In the genomic region with DNA sequence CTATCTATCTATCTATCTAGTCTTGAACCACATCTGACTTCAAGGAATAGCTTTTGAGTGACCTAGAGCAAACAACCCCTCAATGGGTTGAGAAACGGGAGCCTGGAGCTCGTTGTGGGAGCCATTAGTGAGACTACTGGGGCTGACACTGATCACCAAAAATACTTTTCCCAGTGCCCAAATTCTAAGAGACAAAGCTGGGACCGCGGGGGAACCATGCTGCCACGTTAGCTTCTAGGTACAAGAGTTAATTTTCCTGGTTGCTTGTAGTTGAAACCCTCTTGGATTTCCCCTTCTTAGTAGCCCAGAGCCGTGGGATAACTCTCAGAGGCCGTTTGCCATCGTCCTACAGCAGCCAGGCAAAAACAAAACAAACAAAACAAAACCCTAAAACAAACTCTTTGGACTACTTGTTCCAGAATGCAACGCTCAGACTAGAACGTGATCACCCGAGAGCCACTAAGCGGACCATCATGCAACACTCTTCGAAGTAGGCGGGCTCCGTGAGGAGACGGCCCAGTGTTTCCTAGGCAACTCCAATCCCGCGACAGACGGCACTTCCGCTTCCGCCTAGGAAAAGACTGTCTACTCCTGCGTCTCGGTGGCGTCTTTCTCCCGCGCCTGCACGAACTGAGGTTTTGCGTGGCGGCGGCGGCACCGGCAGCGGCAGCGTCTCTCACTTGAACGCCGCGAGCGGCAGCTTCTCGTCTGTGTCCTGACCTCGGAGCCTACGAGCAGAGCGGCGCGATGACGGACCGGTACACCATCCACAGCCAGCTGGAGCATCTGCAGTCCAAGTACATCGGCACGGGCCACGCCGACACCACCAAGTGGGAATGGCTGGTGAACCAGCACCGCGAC, we compare ENCODE assay signal across 8 mouse cellular contexts. TPM values are rescaled to one million over a fixed set of nuclear protein-coding genes. Genes with fewer than 3 reads are reported as not detected.
DNase-seq lines count a peak whose midpoint lies in the region; ATAC-seq and TF ChIP-seq lines count a peak whose summit lies in the region.

No protein-coding gene starts in this region.

- in situ Hi-C loops in ES-E14 (cut with MboI; ENCODE audit: low sequenced_read_pairs in 2 of 2, unreplicated experiment in 2 of 2), result loop anchor here in 1 of 2 experiments (25.0 kb wide), 1 partner anchor 429 kb away; no protein-coding TSS in a partner anchor

- H3K4me3 ChIP-seq in ES-E14 (ENCODE audit: insufficient read depth in 1 of 2, low read depth in 1 of 2, low read length in 2 of 2, poor library complexity in 1 of 2, severe bottlenecking in 1 of 2), result peak overlapping the region; percentile 92 to 94
- peak overlapping the region; percentile 62 for H3K4me3 ChIP-seq in forebrain, embryonic 15.5 days
- peak overlapping the region; percentile 94 for H3K4me3 ChIP-seq in lung, adult 2 months (replicated peaks; ENCODE audit: extremely low read depth, low read depth, low read length)

- H3K9ac ChIP-seq in ES-E14 (ENCODE audit: insufficient read depth, low read depth, low read length, poor library complexity, severe bottlenecking), result peak overlapping the region; percentile 95
- peak overlapping the region; percentile 82 for H3K9ac ChIP-seq in forebrain, embryonic 15.5 days (replicated peaks)

- no peaks in the 10 kb centered on the region for H3K27me3 ChIP-seq in forebrain, embryonic 15.5 days

- peak; percentile 100 for ATAC-seq in forebrain, embryonic 15.5 days (replicated peaks)
- peak; percentile 100 for ATAC-seq in neutrophil, adult 5-6 weeks (ENCODE audit: extremely low read depth, insufficient number of reproducible peaks, low FRiP score, poor library complexity, severe bottlenecking)

- WGBS in forebrain, embryonic 15.5 days, result 4% methylated on average over 52 of the region's 52 CpGs
- WGBS in lung, adult 2 months, result 2% methylated on average over 52 of the region's 52 CpGs

- TF ChIP-seq POLR2A in lung, adult 2 months (IDR thresholded peaks at IDR 0.05; ENCODE audit: borderline replicate concordance, extremely low read depth, low read depth, low read length), result peak; percentile 80; the same call in 1 of the 2 replicates

- no peak for TF ChIP-seq CTCF in lung, adult 2 months (IDR thresholded peaks at IDR 0.05; ENCODE audit: insufficient read depth, low read length)

- no peak overlapping the region for H3K27ac ChIP-seq in ES-E14 (ENCODE audit: insufficient read depth, low read depth, low read length, poor library complexity, severe bottlenecking)
- peak overlapping the region; percentile 66 for H3K27ac ChIP-seq in forebrain, embryonic 15.5 days (replicated peaks)

- intact Hi-C loops in heart, postnatal 25 days (cut with DNase I), result loop anchor here (5.0 kb wide), 1 partner anchor 86 kb away; no protein-coding TSS in a partner anchor

- peaks cover 0 to 3% of the 10 kb centered on the region in 2 experiments; a peak in 1 of 4 replicates for H3K4me1 ChIP-seq in ES-E14 (ENCODE audit: control insufficient read depth in 2 of 2, insufficient read depth in 2 of 2, low read length in 2 of 2, poor library complexity in 1 of 2)
- peaks cover 22% of the 10 kb centered on the region for H3K4me1 ChIP-seq in forebrain, embryonic 15.5 days
- no peaks in the 10 kb centered on the region; the same call in 1 of the 2 replicates for H3K4me1 ChIP-seq in lung, adult 2 months (ENCODE audit: control insufficient read depth, insufficient read depth, low read length)

- H3K4me2 ChIP-seq in forebrain, embryonic 15.5 days (replicated peaks), result peak overlapping the region; percentile 86

- H3K9me3 ChIP-seq in ES-E14 (ENCODE audit: control insufficient read depth, insufficient read depth, low read depth, low read length), result no peaks in the 10 kb centered on the region
- no peaks in the 10 kb centered on the region for H3K9me3 ChIP-seq in forebrain, embryonic 15.5 days

- no peaks in the 10 kb centered on the region; the same call in 1 of the 2 replicates for H3K36me3 ChIP-seq in ES-E14 (ENCODE audit: control insufficient read depth, insufficient read depth, low read length, poor library complexity, severe bottlenecking)
- H3K36me3 ChIP-seq in forebrain, embryonic 15.5 days, result no peaks in the 10 kb centered on the region; the same call in 1 of the 2 replicates

- peak; percentile 94 for DNase-seq in ES-E14 (ENCODE audit: low read depth, low spot score)
- DNase-seq in cerebellum, adult 11-12 months, result peak; percentile 95
- DNase-seq in heart, postnatal 25 days (ENCODE audit: low spot score), result peak; percentile 91
- peak; percentile 95 to 99 for DNase-seq in layer of hippocampus, adult 18-20 months (ENCODE audit: low spot score in 2 of 2)
- peak; percentile 93 for DNase-seq in lung, adult 2 months
- DNase-seq in thymus, adult 18-20 months, result peak; percentile 89 to 95

TF ChIP-seq in ES-E14, 5 proteins besides CTCF, POLR2A, EP300 and RAD21:
- TF ChIP-seq ZC3H11A (IDR thresholded peaks at IDR 0.05; ENCODE audit: borderline replicate concordance, low read depth, low read length), result no peak
- peak; percentile 85 for TF ChIP-seq CHD2 (IDR thresholded peaks at IDR 0.05; ENCODE audit: low read depth, low read length)
- TF ChIP-seq HCFC1 (IDR thresholded peaks at IDR 0.05; ENCODE audit: borderline replicate concordance, insufficient read depth, low read length), result peak; percentile 91

RNA-seq across cellular contexts. Expression of a gene that starts 3.0 kb away (rescaled TPM):
- 34.1 and 37.7 TPM in 2 replicates for total RNA-seq in ES-E14 (2012; rRNA removed)
- 26.9 and 28.0 TPM in 2 replicates for polyA plus RNA-seq in forebrain, embryonic 15.5 days (2015; fragmentation: Nextera tagmentation; extraction: Ambion mirVana)
- 1 to 10 TPM; 6.3 to 6.9 TPM for total RNA-seq in heart, postnatal 25 days (2021)
- 10 to 100 TPM; 10.1 to 10.3 TPM for total RNA-seq in layer of hippocampus, adult 18-20 months (2021)
- polyA plus RNA-seq in lung, adult 2 months (2012; rRNA removed), result 29.1 and 41.2 TPM in 2 replicates
- 6.5 and 9.1 TPM in 2 replicates for total RNA-seq in neutrophil, adult 5-6 weeks (2017)

RNA-seq across cellular contexts. Expression of a gene that starts 44.0 kb away (rescaled TPM):
- total RNA-seq in ES-E14 (2012; rRNA removed), result 0.90 and 2.5 TPM in 2 replicates
- 0.69 and 0.91 TPM in 2 replicates for polyA plus RNA-seq in forebrain, embryonic 15.5 days (2015; fragmentation: Nextera tagmentation; extraction: Ambion mirVana)
- 1 to 10 TPM; 1.7 to 2.2 TPM for total RNA-seq in heart, postnatal 25 days (2021)
- under 1 TPM; 0.13 to 0.37 TPM for total RNA-seq in layer of hippocampus, adult 18-20 months (2021)
- polyA plus RNA-seq in lung, adult 2 months (2012; rRNA removed), result 16.0 and 17.1 TPM in 2 replicates
- 67.7 and 67.8 TPM in 2 replicates for total RNA-seq in neutrophil, adult 5-6 weeks (2017)

RNA-seq across cellular contexts. Expression of a gene that starts 52.2 kb away (rescaled TPM):
- total RNA-seq in ES-E14 (2012; rRNA removed), result 1.2 and 13.4 TPM in 2 replicates
- polyA plus RNA-seq in forebrain, embryonic 15.5 days (2015; fragmentation: Nextera tagmentation; extraction: Ambion mirVana), result 37.0 and 41.0 TPM in 2 replicates
- 10 to 100 TPM in 1 of 2 experiments, 1 to 10 TPM in 1; 9.6 to 12.4 TPM for total RNA-seq in heart, postnatal 25 days (2021)
- 10 to 100 TPM; 26.3 to 28.2 TPM for total RNA-seq in layer of hippocampus, adult 18-20 months (2021)
- 28.8 and 35.3 TPM in 2 replicates for polyA plus RNA-seq in lung, adult 2 months (2012; rRNA removed)
- total RNA-seq in neutrophil, adult 5-6 weeks (2017), result 0.12 TPM in 1 of 2 replicates, not detected in the other

Comparison
In these comparisons a context has a peak if more than half of its experiments do, and no peak if none do; other contexts are left out.
1. RNA of a gene that starts 44.0 kb away (total RNA-seq): 67.7 to 67.8 TPM in neutrophil, adult 5-6 weeks; 0.90 to 2.5 TPM in ES-E14, 1.7 to 2.2 TPM in heart, postnatal 25 days and 0.13 to 0.37 TPM in layer of hippocampus, adult 18-20 months; every median in the first group is over 10 times any median in the second.
2. Peak in every context shown above with its lines, with median percentiles within 50 percentile points of each other: DNase-seq and H3K4me3 ChIP-seq.